Mouse (Mus musculus) liver, adult 2 months (tissue): ENCODE measurements around the gene Bfsp1.

Experiments used
- CTCF ChIP-seq: fragments of 200-500 bp; IDR thresholded peaks from 2 replicates; pipeline ENCODE4 v1.5.1; 2011; ENCODE audit warnings: low read depth, low read length, control low read depth
- POLR2A ChIP-seq: fragments of 200-500 bp; IDR thresholded peaks from 2 replicates; pipeline ENCODE4 v1.6.1; 2011; ENCODE audit warnings: low read length, control low read depth; ENCODE audit not compliant: insufficient read depth; ENCODE audit errors: extremely low read depth

GRCm38 (mm10) chr2:143876929-143877632 lies 14.1 kb upstream of the Bfsp1 start:
- TF ChIP-seq POLR2A (no peak), CTCF (peak; percentile 21; the same call in 1 of the 2 replicates)
